Mouse (Mus musculus) kidney, adult 8-10 months (tissue): ENCODE measurements at regions not wholly inside any gene's neighbourhood (a gene's known extent, or its start where the extent isn't known, plus 50 kb on each side); places are given as distances from the start of the nearest gene placed in this dataset.
"Not testable (repeated sequence)": the region's sequence is repeated elsewhere in the genome, so short reads cannot be mapped to it uniquely, and the experiment has no call there.

Experiments used
- DNase-seq, 2 experiments: peaks; one replicate each; pipeline ENCODE4 v3.0.0; 2022

DNA sequence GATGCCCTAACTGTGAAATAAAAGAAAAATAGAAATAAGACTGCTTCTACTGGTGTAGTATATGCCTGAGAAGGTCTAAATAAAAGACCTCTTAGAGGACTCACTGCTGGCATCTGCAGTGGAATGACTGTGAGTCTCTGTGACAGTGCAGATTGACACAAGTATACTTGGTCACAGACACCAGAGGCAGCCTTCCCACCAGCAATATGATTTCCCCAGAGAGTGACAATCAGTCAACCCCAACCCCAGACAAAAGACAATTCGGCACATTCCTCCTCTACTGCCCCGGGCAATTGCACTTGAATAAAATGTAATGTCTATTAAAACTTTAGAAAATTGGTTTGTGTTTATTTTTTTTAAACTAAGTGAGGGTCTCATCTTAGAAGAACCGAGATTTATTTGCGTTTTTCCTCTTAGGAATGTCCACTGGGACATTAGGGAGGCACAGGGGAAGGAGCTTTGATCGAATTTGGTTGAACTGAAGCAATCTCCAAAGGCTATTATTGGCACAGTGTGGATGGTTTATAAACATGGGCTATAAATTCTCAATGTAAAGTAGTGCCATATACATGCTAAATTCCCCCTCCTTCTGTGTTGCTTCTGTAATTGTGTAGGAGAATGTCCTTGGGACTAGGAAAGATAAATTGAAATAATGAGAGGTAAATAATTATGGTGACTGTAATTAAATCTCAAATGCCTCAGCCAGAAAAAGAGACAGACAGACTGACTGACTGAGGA lies 123.0 kb upstream of the Lnx1 start:
- no peak for DNase-seq

- DNase-seq = peak; percentile 18 to 37
Observed at GRCm38 (mm10) chr5:74823719-74824118, 121.0 kb upstream of the Lnx1 start.

GRCm38 (mm10) chr5:74821969-74822368 lies 119.3 kb upstream of the Lnx1 start:
- no peak for DNase-seq

- peak; percentile 46 to 51 for DNase-seq
Observed at GRCm38 (mm10) chr5:74816523-74816922, 113.8 kb upstream of the Lnx1 start.

GRCm38 (mm10) chr5:74813396-74813795 lies 110.7 kb upstream of the Lnx1 start:
- DNase-seq = peak; percentile 89 to 92

DNA sequence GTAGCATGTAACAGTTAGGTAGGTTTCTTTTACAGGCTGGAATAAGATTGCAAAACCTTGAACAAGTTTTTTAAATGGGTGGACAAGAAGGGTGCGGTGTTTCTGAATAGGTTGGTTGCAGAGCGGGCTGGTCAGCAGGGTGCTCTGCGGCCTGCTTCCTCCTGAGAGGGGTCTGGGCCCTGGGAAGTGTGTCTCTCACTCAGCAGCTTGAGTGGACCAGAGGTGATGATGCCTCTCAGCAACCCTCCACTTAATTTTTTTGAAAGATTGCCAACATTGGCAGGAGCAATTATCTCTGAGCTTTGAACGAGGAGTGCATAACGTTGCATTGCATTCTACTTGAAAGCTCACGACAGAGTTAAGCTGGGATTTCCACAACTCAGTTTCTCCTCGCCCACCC lies 108.3 kb upstream of the Lnx1 start:
- no peak for DNase-seq

GRCm38 (mm10) chr5:74807581-74808221 lies 105.0 kb upstream of the Lnx1 start:
- DNase-seq = no peak

- DNase-seq = no peak
Observed at GRCm38 (mm10) chr5:74801946-74802345, 99.2 kb upstream of the Lnx1 start.

GRCm38 (mm10) chr5:74800351-74800750 lies 97.6 kb upstream of the Lnx1 start:
- DNase-seq = no peak

GRCm38 (mm10) chr5:74796421-74797067 lies 93.8 kb upstream of the Lnx1 start:
- DNase-seq = peak in 1 of 2 experiments; percentile 42

DNA sequence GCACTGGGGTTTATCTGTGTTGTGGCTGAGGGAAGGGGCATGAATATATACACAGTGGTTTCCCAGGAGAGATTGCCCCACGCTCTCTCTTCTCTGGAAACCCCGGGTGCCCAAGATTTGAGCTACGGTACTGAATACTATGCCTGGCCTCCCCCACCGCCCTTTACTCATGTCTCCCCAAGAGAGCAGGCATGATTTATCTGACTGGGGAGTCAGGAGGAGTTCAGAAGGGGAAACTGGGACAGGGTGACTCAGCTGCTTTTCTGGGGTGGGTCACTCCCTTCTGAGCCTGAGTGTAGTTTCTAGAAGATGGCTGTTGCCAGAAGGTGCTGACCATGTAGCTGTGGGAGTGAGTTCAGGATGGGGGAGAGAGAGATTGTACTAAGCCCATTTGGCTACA lies 92.0 kb upstream of the Lnx1 start:
- no peak for DNase-seq

GRCm38 (mm10) chr5:74793431-74793830 lies 90.7 kb upstream of the Lnx1 start:
- DNase-seq = peak; percentile 61 to 64

DNA sequence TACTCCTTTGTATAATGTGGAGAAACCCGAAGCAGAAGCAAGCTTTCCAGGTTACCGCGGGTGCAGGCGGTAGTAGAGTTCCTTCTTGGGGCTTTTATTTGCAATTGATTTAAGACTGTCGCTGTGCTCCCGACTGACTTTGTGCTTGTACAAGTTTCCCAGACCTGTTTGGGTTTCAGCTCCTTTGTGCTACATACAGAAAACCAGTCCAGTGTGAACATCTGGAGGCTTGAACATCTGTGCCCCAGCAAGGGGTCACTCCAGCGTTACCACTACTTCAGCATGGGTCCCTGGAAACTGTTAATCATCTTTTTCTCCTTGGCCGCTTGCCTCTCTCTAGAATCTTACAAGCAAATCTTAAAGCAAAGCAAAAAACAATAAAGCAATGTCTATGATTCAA lies 90.2 kb upstream of the Lnx1 start:
- peak; percentile 19 to 30 for DNase-seq

DNA sequence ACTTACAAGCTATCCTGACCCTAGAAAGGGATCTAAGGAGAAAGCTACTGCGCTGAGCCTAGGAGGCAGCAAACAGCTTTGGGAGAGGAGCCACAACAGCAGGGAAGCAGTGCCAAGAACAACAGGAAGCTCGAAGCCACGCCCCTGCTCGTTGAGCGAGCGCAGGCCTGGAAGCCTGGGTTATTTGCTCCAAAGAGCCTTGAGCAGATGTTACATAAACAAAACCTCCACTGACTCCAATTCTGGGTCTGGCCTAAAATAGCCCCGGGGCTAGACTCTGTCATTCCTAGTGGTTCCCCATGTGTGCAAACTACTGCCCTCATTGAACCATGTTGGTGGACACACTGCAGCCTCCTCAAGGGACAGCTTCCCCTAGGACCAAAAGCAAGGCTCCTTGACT lies 89.6 kb upstream of the Lnx1 start:
- DNase-seq = peak; percentile 94 to 96

DNA sequence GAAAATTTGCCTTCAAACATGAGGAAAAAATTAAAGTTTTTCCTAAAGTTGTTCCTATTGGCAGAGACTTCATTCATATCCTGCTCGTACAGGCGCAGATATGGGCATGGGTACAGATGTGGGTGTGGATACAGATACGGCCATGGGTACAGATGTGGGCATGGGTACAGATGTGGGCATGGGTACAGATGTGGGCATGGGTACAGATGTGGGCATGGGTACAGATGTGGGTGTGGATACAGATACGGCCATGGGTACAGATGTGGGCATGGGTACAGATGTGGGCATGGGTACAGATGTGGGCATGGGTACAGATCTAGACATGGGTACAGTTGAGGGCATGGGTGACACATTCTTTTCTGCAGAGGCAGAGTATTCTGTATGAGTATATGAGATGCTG lies 87.8 kb upstream of the Lnx1 start:
- not testable (repeated sequence) for DNase-seq

- DNase-seq = no peak
Observed at GRCm38 (mm10) chr5:74783906-74784305, 81.2 kb upstream of the Lnx1 start.

GRCm38 (mm10) chr5:74778076-74778465 lies 75.4 kb upstream of the Lnx1 start:
- DNase-seq = no peak

DNA sequence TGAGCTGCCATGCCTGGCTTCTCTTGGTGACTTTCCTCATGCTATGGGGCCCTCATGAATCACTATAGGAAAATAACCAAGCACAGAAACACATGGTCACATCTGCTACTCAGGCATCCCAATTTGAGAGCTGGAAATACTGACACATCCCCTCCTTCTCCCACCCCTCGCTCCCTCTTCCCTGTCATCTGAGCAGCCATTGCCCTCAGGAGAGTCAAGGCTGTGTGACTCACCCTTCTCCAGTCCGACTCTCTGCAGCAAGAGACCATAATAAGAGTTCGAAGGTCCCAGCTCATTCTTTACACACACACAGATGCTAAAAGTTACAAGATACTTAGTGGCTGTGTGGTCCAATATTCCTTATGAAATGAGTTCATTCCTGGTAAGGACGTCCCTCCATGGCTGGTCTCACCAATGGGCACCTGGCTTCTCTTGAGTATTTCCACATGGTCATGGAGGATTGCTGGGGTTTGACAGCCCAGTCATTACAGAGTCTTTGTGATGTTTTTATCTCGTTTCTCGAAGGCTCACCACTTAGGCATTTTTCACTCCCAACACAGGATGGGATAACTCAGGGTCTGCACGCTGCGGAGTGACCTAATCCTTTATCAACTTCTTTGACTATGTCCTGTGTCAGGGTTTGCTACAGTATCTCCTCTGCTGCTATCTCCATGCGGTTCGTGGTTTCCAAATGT lies 74.8 kb upstream of the Lnx1 start:
- no peak for DNase-seq

DNA sequence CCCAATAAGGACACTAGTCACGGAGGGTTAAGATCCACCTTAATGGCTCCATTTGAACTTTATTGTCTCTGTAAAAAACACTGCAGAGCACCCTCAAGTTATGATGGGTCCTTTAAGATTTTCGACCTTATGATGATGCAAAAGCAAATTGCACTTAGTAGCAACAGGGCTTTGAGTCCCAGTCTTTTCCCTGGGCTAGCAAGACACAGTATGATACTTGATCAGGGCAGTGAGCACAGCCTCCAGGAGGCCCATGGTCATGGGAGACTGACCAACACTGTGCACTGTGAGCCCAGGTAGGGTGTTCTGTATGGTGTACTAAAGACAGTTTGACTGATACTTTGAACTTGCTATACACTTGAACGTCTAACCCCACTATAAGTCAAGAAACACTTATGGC lies 73.4 kb upstream of the Lnx1 start:
- no peak for DNase-seq

DNA sequence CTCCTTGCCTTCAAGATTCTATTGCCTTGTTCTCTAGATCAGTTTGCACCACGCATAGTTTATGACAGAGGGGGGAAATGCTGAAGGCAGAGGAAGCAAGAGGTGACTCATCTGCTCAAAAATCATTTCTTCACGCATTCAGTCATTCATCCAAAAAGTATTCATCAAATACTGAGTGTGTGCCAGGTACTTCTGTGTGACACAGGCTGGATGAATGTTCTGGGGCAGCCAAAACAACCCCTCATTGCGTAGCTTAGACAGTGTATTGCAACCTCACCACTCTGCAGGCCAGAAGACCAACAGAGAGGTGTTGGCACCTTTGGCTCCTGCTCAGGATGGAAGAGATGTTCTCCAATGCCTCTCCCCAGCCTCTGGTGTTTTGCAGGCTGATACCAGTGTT lies 72.9 kb upstream of the Lnx1 start:
- DNase-seq = no peak

GRCm38 (mm10) chr5:74773558-74774429 lies 71.1 kb upstream of the Lnx1 start:
- DNase-seq = no peak

DNA sequence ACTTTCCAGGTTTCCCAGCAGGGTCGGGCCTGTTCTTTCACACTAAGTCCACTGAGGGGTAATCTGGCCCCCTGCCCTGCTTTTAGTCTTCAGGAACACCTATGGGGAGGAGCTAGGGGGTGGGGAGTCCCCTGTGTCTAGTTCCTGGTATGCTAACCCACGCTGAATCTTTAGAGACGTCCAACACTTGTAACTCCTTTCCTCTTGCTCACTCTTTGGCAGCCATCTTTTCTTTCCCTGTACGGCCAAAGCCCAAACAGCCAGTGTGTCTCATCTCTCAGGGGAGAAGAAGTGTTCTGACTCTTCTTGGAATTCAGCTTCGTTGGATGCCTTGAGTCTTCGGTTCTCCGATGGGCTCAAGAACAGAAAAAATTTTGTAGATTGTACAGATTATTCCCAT lies 68.4 kb upstream of the Lnx1 start:
- no peak for DNase-seq

DNA sequence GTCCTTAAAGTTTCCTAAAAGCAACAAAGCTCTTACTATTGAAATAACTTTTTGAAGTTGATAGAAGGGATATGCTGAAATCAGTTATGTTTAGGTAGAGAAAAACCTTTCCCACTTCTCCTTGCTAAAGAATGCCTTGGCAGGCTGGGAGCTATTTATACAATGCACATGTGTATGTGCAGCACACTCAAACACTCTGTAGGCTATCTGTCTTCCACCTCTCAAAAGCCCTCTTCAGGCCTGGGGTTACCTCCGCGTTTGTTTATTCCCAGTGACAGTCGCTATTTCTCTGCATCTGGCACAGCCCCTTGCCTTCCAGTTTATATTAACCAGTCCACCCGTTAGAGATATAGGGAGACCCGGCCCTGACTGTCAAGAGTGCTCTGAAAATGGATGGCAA lies 66.3 kb upstream of the Lnx1 start:
- no peak for DNase-seq
